Mouse (Mus musculus) brain, adult 10 weeks (tissue): Measurements from ENCODE around the gene Mtif3. TPM values are rescaled to one million over a fixed set of nuclear protein-coding genes. Genes with fewer than 3 reads are reported as not detected.

Source experiments
- polyA plus RNA-seq: library from polyadenylated mRNA; stranded (reverse); fragments of 350-450 nt; fragmentation: Illumina TruSeq; extraction: RNeasy Lipid Tissue Mini Kit (QIAGEN cat#74804); gene quantifications from one replicate; pipeline ENCODE4 v1.2.3, GENCODE M21; 2015; ENCODE audit warnings: low read depth, low replicate concordance

Mtif3 gene
- 27.1 TPM for polyA plus RNA-seq

GRCm38 (mm10) chr5:146963118-146963936 is at the start of gene Mtif3:
Gene Mtif3, minus strand, starts transcription at chr5:146963800.

DNA sequence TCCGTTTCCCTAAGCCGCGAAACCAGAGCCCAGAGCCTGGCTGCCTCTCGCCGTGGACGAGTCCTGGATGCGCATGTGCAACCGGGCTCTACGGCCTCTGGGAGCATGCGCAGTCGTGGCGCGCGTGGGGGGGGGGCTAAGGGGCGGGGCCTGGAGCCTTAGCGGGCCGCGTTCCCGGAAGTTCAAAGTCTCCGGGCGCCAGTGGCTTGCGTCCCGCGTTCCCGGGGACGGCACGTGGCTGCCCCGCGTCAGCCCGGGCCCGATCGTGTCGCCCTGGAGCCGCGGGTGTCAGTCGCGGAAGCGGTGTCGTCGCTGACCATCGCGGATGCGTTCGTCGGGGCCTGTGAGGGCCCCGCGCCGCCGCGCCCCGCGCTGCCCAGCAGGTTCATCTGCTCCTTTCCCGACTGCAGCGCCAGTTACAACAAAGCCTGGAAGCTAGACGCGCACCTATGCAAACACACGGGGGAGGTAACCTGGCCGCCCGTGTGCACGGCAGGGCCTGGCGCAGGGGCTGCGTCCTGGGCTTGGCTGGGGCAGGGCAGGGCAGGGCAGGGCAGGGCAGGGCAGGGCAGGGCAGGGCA is 15.0 kb downstream of the Mtif3 start, which contains the start of gene Gtf3a:
Gene Gtf3a (plus strand): TSS at position 150 of the 581 bp plus-strand sequence.

Other genes with a start within 250 kb of the Mtif3 start
- gene Usp12, start 168.8 kb downstream of the Mtif3 start, polyA plus RNA-seq: 35.0 TPM
- 694 TPM for gene Rpl21, start 130.9 kb downstream of the Mtif3 start, polyA plus RNA-seq
- gene Rasl11a, start 118.7 kb downstream of the Mtif3 start, polyA plus RNA-seq: 13.8 TPM
- 49.1 TPM for gene Gtf3a, start 15.1 kb downstream of the Mtif3 start, polyA plus RNA-seq
- gene Lnx2, start 112.8 kb upstream of the Mtif3 start, polyA plus RNA-seq: 2.9 TPM
- 118 TPM for gene Polr1d, start 113.2 kb upstream of the Mtif3 start, polyA plus RNA-seq
- gene Gsx1, start 224.9 kb upstream of the Mtif3 start, polyA plus RNA-seq: 0.42 TPM